Mouse (Mus musculus): ENCODE data around the gene Tmem110.

The Tmem110 gene

DNA sequence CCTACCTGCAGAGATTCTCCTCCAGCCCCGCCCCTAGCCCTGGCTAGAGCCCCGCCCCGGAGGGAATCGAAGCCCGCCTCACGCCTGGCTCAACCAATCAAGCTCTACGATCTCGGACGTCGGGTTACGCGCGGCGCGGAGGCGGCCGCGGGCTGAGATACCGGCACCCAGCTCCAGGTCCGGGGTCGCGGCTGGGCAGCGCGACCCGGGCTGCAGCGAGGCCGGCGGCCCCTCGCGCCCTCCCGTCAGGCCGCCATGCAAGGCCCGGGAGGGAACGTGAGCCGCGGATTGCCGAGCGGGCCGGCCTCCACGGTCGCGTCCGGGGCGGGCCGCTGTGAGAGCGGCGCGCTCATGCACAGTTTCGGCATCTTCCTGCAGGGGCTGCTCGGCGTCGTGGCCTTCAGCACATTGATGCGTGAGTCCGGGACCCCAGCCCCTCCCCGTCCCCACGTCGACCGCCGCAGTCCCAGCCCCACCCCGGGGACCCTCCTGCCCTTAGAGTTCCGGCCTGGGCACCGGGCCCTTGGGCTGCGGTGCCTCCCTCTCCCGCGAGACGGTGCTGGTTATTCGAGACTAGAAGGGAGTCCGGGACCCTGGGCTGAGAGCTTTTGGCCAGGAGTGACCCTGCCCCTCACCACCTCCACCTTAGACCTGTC, at the start of gene Tmem110:
Tmem110 (plus strand) TSS at position 115 of the 656 bp plus-strand sequence.
- DNase-seq (ENCODE audit: low spot score in 2 of 2), result peak; percentile 83 to 89

- DNase-seq (ENCODE audit: low spot score in 2 of 2), result no peak
Measured at GRCm38 (mm10) chr14:30784614-30785013, 40.8 kb upstream of the Tmem110 start.

DNA sequence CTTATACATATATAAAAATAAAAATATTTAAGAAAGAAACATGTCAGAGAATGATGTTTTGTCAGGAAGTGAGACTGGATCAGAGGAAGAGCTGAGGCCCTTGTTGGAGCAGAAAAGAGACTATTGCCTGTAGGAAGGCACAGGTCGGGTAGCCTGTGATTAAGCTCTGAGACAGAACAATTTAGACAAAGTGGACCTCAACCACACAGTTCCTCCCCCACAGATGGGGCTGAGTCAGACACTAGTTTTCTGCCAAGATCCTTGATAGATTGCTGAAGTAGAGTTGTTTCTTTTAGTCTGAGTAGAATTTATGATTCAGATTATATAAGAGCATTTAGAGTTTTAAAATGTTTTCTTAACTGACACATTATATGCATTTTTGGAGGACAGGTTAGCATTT, 35.9 kb upstream of the Tmem110 start:
- peak; percentile 34 to 66 for DNase-seq (ENCODE audit: low spot score in 2 of 2)

GRCm38 (mm10) chr14:30792871-30793270, 32.5 kb upstream of the Tmem110 start:
- DNase-seq (ENCODE audit: low spot score in 2 of 2), result no peak

- no peak for DNase-seq (ENCODE audit: low spot score in 2 of 2)
Measured at GRCm38 (mm10) chr14:30801756-30802155, 23.6 kb upstream of the Tmem110 start.

GRCm38 (mm10) chr14:30821136-30821535, 4.3 kb upstream of the Tmem110 start:
- no peak for DNase-seq (ENCODE audit: low spot score in 2 of 2)

- DNase-seq (ENCODE audit: low spot score in 2 of 2), result no peak
Measured at GRCm38 (mm10) chr14:30824456-30824995, 864 bp upstream of the Tmem110 start.

- no peak for DNase-seq (ENCODE audit: low spot score in 2 of 2)
Measured at GRCm38 (mm10) chr14:30825021-30825475, 342 bp upstream of the Tmem110 start.

DNA sequence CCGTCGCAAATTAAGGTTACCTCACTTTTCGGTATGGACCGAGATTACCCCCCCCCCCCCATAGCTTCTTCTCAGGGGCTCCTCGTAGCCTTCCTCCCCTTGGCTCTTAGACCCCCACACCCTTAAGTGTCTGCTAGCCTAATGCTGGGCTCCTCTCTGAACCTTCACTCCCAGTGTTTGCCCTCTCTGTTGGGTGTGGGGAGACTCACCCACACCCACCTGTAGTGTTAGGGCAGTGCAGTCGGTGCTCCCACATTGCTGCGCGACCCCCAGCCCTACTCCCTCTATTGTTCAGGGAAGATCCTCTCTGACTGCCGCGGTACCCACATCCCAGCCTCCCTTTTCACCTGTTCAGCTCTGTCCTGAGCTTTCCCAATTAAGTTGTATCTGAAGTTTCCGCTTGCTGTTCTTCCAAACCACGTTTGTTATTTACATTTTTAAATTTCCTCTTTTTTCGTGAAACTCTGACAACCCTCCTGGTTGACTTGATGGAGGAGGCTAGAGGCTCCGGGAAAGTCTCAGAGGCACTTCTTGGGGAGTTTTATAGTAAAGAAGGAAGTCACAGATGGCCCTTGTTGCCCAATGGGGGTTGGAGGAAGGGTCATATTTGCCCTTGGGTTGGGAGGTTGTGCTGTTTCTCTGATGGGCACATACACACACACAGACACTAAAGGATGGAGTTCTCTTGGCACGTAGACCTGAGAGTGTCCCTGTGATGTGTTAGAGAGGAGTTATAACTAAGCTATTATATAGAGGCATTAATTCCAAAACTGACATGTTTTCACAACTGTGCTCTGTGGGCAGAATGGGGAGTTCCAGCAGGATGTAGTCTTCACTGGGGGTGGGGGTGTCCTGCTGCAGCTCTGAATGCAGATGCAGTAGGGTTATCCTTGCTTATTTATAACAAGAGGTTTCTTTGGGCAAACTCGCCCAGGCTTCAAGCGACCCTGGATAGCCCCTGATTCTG, 1.1 kb downstream of the Tmem110 start:
- DNase-seq (ENCODE audit: low spot score in 2 of 2), result no peak

GRCm38 (mm10) chr14:30827480-30827879, 2.1 kb downstream of the Tmem110 start:
- no peak for DNase-seq (ENCODE audit: low spot score in 2 of 2)

DNA sequence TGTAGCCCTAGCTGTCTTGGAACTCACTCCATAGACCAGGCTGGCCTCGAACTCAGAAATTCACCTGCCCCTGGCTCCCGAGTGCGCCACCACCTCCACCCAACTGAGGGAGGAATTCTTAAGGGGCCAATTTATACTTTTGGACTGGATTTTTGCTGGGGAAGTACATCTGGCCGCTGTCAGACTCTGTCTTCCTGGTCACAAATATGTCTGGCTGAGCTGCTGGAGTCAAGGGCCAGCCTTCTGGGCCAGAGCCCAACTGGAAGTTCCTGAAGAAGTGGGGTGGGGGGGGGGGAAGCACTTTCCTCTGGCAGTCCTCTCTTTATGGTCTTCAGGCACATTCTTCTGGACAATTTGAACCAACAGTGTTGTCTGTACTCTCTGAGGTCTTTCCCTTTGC, 2.7 kb downstream of the Tmem110 start:
- no peak for DNase-seq (ENCODE audit: low spot score in 2 of 2)

- no peak for DNase-seq (ENCODE audit: low spot score in 2 of 2)
Measured at GRCm38 (mm10) chr14:30828635-30829460, 3.5 kb downstream of the Tmem110 start.

DNA sequence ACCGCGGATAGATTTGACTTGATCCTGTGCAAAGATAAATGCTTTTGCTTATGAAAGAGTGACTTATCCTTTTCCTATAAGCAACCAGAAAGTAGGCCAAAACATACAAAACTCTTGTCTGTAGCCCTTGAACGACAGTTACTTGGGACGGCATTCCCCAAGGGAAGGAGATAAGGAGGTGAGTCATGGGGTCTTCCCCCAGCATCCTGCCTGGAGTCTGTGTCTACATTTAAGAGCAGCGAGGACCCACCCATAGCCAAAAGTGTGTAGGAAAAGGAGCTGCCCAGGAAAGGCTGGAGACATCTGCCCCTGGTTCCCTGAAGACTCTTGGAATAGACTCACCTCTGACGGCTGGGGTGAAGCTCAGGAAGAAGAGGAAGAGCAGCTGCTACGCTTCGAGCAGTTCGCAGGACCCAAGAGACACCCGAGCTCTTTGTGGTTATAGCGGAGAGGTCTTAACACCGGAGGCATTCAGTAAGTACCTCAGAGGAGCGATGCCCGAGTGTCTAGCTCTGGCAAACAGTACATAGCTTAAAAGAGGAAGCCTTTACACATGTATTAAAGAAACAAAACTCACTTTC, 12.1 kb downstream of the Tmem110 start:
- no peak for DNase-seq (ENCODE audit: low spot score in 2 of 2)

DNA sequence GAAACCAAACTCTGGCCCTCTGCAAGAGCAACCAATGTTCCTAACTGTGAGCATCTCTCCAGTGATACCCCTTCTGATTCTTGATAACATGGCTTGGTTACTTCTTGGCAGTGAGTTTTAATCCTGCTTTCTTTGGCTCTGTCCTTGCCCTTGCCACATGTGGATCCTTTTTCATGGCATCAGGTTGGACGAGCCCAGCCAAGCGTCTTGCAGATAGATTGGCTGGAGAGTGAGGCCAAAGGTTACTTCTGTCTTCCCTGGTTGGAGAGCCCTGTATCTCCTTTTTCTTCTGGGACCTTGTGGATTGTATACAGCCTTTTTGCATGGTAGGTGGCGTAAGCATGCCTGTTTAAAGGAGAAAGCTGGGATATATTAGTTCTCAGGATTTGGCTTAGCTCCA, 18.3 kb downstream of the Tmem110 start:
- no peak for DNase-seq (ENCODE audit: low spot score in 2 of 2)

- no peak for DNase-seq (ENCODE audit: low spot score in 2 of 2)
Measured at GRCm38 (mm10) chr14:30850504-30850903, 25.1 kb downstream of the Tmem110 start.

GRCm38 (mm10) chr14:30852325-30852724, 26.9 kb downstream of the Tmem110 start:
- DNase-seq (ENCODE audit: low spot score in 2 of 2), result no peak

DNA sequence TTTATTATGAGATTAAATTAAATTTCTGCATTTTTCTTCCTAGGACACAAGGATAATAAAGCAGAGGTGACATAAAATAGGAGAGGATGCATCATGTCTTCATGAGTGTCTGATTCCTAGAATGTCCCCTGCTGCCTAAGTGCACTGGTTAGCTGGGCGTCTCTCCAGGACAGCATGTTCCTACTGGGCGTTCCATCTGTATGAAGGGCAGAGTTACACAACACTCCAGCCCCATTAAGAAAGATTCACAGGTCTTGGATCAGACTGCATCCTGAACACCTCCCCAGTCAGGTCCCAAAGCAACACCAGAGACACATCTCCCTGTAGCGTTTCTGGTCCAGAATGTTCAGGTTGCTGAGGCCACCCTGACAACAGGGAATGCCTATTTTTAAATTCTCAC, 29.9 kb downstream of the Tmem110 start:
- no peak for DNase-seq (ENCODE audit: low spot score in 2 of 2)

DNA sequence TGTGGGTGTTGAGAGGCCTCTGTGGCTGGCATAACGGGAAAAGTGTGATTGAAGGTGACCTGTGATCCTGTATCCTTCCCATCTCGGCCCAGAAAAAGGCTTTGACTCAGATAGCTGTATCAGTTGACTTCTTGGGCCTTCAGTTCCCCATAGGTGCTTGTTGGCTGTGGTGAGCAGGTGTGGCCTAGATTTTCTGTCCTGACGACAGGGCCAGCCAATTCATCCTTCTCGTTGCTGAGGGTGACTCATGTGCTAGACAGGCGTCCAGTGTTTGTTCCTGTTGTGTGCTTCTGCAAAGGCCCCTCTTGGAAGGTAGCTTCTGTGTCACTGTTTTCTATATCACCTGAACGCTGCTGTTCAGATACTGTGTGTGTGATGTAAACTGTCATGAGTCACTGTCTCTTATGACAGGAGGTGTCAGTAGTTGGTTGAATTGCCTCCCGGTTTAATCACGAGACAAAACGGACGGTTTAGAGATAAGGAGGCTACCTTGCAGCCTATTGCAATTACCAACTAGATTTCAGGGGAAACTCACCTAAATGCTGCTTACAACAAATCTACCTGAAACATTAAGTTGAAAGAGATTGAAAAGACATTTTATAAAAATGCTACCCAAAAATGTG, 31.6 kb downstream of the Tmem110 start:
- no peak for DNase-seq (ENCODE audit: low spot score in 2 of 2)

DNA sequence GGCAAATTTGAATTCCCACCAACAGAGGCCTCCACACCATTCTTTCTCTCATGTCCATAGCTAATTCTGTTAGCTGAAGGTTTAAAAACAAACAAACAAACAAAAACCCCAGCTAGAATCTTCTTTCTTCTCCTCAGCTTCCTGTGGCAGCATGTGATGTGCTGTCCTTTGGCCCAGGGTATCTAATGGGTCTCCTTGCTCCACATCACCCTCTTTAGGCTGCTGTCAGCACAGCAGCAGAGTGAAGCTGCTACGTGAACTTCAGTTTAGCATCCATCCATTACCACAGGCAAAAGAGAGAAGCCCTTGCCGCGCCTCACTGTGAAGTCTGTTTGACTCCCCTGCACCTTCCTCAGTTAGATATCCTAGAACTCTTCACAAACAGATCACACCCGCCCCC, 32.6 kb downstream of the Tmem110 start:
- no peak for DNase-seq (ENCODE audit: low spot score in 2 of 2)

DNA sequence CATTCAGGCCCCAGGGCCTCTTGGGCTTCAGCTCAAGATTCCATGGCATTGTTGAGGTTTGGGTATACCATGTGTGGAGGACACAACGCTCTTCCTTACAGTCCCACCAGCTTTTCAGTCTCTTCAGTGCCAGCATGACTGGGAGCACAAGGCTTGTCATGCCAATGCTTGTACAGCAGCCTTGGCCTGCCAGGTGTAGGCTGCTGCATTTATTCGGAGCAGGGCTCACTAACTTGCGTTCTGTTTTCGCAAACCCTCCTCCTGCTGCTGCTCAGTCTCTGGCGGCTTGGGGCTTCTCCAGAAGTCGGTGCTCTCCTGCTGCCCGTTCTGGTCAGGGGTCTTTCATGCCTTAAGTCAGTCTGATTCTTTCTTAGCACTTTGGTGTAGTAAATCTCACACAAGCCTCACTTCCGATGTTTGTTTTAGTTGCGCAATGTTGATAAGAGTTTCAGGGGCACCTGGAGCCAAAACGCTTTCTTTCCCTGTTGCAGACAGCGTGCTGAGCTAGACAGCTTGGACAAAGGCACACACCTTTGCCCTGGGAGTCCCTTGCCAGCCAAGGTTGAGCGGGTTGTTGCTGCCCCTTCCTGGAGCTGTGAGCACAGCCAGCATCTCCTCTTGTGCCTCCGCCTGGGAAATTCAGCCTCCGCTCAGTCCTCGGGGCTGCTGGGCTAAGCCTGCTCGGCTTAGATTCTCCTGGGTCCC, 36.2 kb downstream of the Tmem110 start:
- no peak for DNase-seq (ENCODE audit: low spot score in 2 of 2)
